Mouse (Mus musculus): ENCODE measurements at regions not wholly inside any gene's neighbourhood (a gene's known extent, or its start where the extent isn't known, plus 50 kb on each side); places are given as distances from the start of the nearest gene placed in this dataset.

DNA sequence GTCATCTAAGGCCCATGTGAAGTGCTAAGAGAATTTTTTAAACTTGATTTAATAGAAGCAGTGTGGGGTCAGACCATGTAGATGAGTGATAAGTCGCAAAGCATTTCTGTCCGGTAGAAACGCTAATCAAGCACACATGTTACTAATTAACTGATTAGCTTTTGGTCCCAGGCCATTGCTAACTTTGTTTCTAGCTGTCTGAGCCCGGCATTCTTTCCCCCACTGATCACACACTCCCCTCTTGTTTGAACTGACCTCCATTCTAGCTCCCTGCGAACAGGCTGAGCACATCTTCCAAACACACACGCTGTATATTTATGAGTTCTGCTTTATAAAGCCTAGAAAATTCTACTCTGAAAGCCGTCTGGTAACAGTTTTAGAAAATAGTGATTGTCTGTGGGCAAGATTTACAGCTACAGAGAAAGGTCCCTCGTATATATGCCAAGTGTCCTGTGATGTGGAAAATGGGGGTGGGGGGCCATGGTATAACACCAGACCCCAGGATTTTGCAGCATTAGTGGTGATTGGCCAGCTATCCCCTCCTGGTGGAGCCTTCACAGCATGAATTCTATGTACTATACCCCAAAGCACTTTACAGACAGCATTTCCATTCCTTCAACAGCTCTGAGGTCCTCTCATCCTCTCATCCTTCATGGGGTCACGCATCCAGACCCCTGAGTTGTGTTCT lies 126.1 kb upstream of the Cops8 start:
- 26% methylated on average over 9 of the region's 9 CpGs for WGBS
- Histone ChIP-seq H3K4me3 (ENCODE audit: insufficient read depth, low read depth, low read length) (no peak overlapping the region), H3K4me1 (ENCODE audit: control insufficient read depth, insufficient read depth, low read length) (peaks cover 6% of the 10 kb centered on the region; the same call in 1 of the 2 replicates), H3K27me3 (replicated peaks; ENCODE audit: control insufficient read depth, insufficient read depth, low read length) (no peaks in the 10 kb centered on the region), H3K36me3 (ENCODE audit: control insufficient read depth, insufficient read depth, low read length) (no peaks in the 10 kb centered on the region), H3K27ac (ENCODE audit: insufficient read depth, low read depth, low read length) (no peak overlapping the region)
- DNase-seq = peak; percentile 56
- TF ChIP-seq CTCF (conservative IDR thresholded peaks at IDR 0.05; ENCODE audit: insufficient read depth, insufficient read length, low read depth, low read length) (no peak), POLR2A (IDR thresholded peaks at IDR 0.05; ENCODE audit: low read depth, low read length) (no peak)

DNA sequence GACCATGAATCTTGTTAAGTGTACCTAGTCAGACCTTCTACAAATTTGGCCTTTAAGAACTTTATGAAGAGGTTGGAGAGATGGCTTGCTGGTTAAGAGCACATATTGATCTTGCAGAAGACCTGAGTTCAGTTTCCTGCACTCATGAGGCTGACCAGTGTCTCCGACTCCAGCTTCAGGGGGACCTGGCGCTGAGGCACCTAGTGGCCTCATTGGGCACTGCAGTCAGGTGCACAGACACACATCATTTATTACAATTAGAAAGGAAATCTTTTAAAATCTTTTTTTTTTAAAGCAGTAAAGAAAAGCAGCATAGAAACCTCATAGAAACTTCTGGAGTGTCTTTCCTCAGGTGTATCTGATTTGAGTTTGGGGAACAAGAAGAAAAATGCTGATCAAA lies 123.9 kb upstream of the Cops8 start:
- H3K4me3 ChIP-seq (ENCODE audit: insufficient read depth, low read depth, low read length) = no peak overlapping the region
- no peak for DNase-seq
- WGBS = 95% methylated on average over 2 of the region's 2 CpGs
- H3K27me3 ChIP-seq (replicated peaks; ENCODE audit: control insufficient read depth, insufficient read depth, low read length) = no peaks in the 10 kb centered on the region
- TF ChIP-seq CTCF (conservative IDR thresholded peaks at IDR 0.05; ENCODE audit: insufficient read depth, insufficient read length, low read depth, low read length) (no peak), POLR2A (IDR thresholded peaks at IDR 0.05; ENCODE audit: low read depth, low read length) (no peak)
- H3K4me1 ChIP-seq (ENCODE audit: control insufficient read depth, insufficient read depth, low read length) = peaks cover 6% of the 10 kb centered on the region; the same call in 1 of the 2 replicates
- no peak overlapping the region for H3K27ac ChIP-seq (ENCODE audit: insufficient read depth, low read depth, low read length)
- H3K36me3 ChIP-seq (ENCODE audit: control insufficient read depth, insufficient read depth, low read length) = no peaks in the 10 kb centered on the region

DNA sequence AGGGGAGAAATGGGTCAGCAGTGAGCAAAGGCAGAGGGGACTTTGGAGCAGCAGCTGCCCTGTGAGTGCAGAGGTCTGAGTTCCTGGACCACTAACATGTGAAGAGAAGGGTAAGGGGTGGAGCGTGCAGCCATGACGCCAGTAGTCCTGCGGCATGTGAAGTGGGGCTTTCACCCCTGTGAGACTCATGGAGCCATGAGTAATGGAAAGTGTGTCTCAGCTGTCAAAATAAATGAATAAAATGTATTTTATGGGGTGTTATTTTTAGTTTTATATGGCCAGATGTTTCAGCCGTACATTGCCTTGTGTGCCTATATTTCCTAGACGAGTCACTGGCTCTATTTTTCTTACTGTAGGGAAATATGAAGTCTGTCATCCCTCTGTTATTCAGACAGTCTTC lies 121.5 kb upstream of the Cops8 start:
- no peak overlapping the region for H3K27ac ChIP-seq (ENCODE audit: insufficient read depth, low read depth, low read length)
- TF ChIP-seq POLR2A (IDR thresholded peaks at IDR 0.05; ENCODE audit: low read depth, low read length) = no peak
- TF ChIP-seq CTCF (conservative IDR thresholded peaks at IDR 0.05; ENCODE audit: insufficient read depth, insufficient read length, low read depth, low read length) = no peak

DNA sequence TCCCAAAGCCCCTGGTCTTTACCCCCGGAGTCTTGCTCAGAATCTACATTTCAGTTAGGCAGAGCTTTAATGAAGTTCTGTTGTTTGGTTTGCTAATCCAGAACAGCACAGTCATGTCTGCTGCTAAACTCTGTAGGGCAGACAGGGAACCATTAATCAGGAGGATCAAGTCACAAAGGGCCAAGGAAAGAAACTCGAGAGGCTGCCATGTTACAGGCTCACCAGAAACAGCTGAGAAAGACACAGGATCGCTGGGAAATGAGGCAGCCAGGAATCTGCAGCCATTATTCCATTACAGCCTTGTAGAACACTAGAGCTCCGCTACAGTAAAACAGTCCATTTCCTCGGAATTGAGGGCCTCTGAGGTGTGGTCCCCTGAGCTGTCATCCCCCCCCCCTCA lies 121.1 kb upstream of the Cops8 start:
- Histone ChIP-seq H3K27me3 (replicated peaks; ENCODE audit: control insufficient read depth, insufficient read depth, low read length) (no peaks in the 10 kb centered on the region), H3K4me1 (ENCODE audit: control insufficient read depth, insufficient read depth, low read length) (peaks cover under 1% of the 10 kb centered on the region; the same call in 1 of the 2 replicates), H3K36me3 (ENCODE audit: control insufficient read depth, insufficient read depth, low read length) (no peaks in the 10 kb centered on the region), H3K27ac (ENCODE audit: insufficient read depth, low read depth, low read length) (no peak overlapping the region), H3K4me3 (ENCODE audit: insufficient read depth, low read depth, low read length) (no peak overlapping the region)
- WGBS = 68% methylated on average over 5 of the region's 5 CpGs
- TF ChIP-seq CTCF (conservative IDR thresholded peaks at IDR 0.05; ENCODE audit: insufficient read depth, insufficient read length, low read depth, low read length) (no peak), POLR2A (IDR thresholded peaks at IDR 0.05; ENCODE audit: low read depth, low read length) (no peak)
- DNase-seq = no peak

More for the DNA sequence above, 121.5 kb upstream of the Cops8 start:
- H3K36me3 ChIP-seq (ENCODE audit: control insufficient read depth, insufficient read depth, low read length) = no peaks in the 10 kb centered on the region
- H3K4me1 ChIP-seq (ENCODE audit: control insufficient read depth, insufficient read depth, low read length) = peaks cover 5% of the 10 kb centered on the region; the same call in 1 of the 2 replicates
- no peak overlapping the region for H3K4me3 ChIP-seq (ENCODE audit: insufficient read depth, low read depth, low read length)
- 86% methylated on average over 5 of the region's 5 CpGs for WGBS
- no peak for DNase-seq
- no peaks in the 10 kb centered on the region for H3K27me3 ChIP-seq (replicated peaks; ENCODE audit: control insufficient read depth, insufficient read depth, low read length)

DNA sequence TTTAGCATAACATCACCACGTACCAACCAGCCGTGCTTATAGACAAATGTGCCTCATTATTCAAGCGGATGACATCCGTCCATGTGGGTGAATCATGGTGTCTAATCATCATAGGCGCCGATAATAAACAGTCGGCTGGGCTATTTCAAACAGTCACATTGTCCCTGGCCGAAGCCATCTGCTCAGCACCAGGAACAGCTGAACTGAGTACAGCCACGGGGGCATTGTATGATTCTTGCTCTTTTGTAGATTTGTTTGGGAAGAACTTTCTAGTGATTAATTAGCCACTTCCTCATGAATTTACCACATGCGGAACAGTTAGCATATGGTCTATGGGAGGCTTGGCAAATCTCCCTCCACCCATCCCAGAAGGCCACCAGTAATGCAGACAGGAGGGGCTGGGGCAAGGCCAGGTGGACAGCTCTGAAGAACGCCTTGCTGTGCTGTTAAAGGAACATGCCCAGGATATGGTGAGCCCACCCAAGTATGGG lies 116.4 kb upstream of the Cops8 start:
- 63% methylated on average over 11 of the region's 11 CpGs for WGBS
- Histone ChIP-seq H3K4me1 (ENCODE audit: control insufficient read depth, insufficient read depth, low read length) (no peaks in the 10 kb centered on the region), H3K36me3 (ENCODE audit: control insufficient read depth, insufficient read depth, low read length) (no peaks in the 10 kb centered on the region), H3K4me3 (ENCODE audit: insufficient read depth, low read depth, low read length) (no peak overlapping the region), H3K27ac (ENCODE audit: insufficient read depth, low read depth, low read length) (no peak overlapping the region), H3K27me3 (replicated peaks; ENCODE audit: control insufficient read depth, insufficient read depth, low read length) (no peaks in the 10 kb centered on the region)
- TF ChIP-seq CTCF (conservative IDR thresholded peaks at IDR 0.05; ENCODE audit: insufficient read depth, insufficient read length, low read depth, low read length) (no peak), POLR2A (IDR thresholded peaks at IDR 0.05; ENCODE audit: low read depth, low read length) (no peak)
- DNase-seq = no peak

DNA sequence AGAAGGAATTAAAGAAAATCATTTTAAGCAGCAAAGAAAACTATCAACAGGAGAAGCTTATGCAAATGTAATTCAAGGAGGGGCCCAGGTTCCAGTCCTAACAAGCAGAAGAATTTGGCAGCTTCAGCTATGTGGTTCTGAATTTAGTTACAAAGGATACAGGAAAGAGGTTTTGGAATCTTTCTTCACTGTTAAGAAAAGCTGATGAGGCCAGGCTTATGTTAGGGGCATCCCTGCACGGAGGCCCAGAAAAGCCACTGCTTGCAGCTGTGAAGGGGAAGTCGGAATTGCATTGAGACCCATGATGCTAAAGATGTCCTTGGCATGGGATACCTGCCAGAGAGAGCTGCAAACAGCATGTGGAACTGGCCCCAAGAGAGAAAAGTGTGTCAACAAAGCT lies 114.9 kb upstream of the Cops8 start:
- TF ChIP-seq CTCF (conservative IDR thresholded peaks at IDR 0.05; ENCODE audit: insufficient read depth, insufficient read length, low read depth, low read length) (no peak), POLR2A (IDR thresholded peaks at IDR 0.05; ENCODE audit: low read depth, low read length) (no peak)
- H3K27ac ChIP-seq (ENCODE audit: insufficient read depth, low read depth, low read length) = no peak overlapping the region
- WGBS = 82% methylated on average over 2 of the region's 2 CpGs

DNA sequence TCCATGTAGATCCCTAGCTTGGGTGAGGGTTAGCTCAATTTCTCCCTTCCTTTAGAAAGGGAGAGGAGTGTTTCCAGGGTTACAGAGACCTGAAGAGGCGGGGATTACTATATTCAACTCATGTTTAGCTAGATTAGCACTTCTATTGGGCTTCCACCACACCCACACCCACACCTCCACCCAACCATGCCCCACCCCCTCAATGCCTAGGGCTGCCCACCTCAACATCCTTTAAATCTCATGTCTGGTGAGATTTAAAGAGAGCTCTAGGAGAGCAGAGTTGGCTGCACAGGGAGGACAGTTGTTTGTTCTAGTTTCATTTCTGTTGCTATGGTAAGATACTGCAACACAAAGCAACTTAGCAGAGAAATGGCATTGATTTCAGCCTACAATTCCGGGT lies 113.8 kb upstream of the Cops8 start:
- no peak for DNase-seq
- Histone ChIP-seq H3K4me1 (ENCODE audit: control insufficient read depth, insufficient read depth, low read length) (no peaks in the 10 kb centered on the region), H3K4me3 (ENCODE audit: insufficient read depth, low read depth, low read length) (no peak overlapping the region), H3K36me3 (ENCODE audit: control insufficient read depth, insufficient read depth, low read length) (no peaks in the 10 kb centered on the region), H3K27ac (ENCODE audit: insufficient read depth, low read depth, low read length) (no peak overlapping the region), H3K27me3 (replicated peaks; ENCODE audit: control insufficient read depth, insufficient read depth, low read length) (no peaks in the 10 kb centered on the region)
- 91% methylated on average over 2 of the region's 2 CpGs for WGBS
- TF ChIP-seq CTCF (conservative IDR thresholded peaks at IDR 0.05; ENCODE audit: insufficient read depth, insufficient read length, low read depth, low read length) (no peak), POLR2A (IDR thresholded peaks at IDR 0.05; ENCODE audit: low read depth, low read length) (no peak)

More for the DNA sequence above, 114.9 kb upstream of the Cops8 start:
- no peak for DNase-seq
- H3K4me1 ChIP-seq (ENCODE audit: control insufficient read depth, insufficient read depth, low read length) = no peaks in the 10 kb centered on the region
- no peak overlapping the region for H3K4me3 ChIP-seq (ENCODE audit: insufficient read depth, low read depth, low read length)
- no peaks in the 10 kb centered on the region for H3K36me3 ChIP-seq (ENCODE audit: control insufficient read depth, insufficient read depth, low read length)
- H3K27me3 ChIP-seq (replicated peaks; ENCODE audit: control insufficient read depth, insufficient read depth, low read length) = no peaks in the 10 kb centered on the region

All from kidney, adult 2 months (tissue).